Mouse (Mus musculus) spleen, adult 2 months (tissue): ENCODE data around the gene Ncdn. TPM values are rescaled to one million over a fixed set of nuclear protein-coding genes. Genes with fewer than 3 reads are reported as not detected.

Source experiments
- DNase-seq, 2 experiments: peaks; one replicate each; pipeline versions ENCODE4 v3.0.0 to v3.0.0-alpha.2; 2012 to 2021; ENCODE audit warnings: low spot score in 2 of 2, low read depth in 1 of 2
- H3K27ac ChIP-seq: fragments of 200-500 bp; 2 replicates; pipeline ENCODE4 v1.5.1; 2012; ENCODE audit warnings: low read length, inconsistent platforms; ENCODE audit not compliant: insufficient read depth
- H3K27me3 ChIP-seq: fragments of 200-500 bp; 2 replicates; pipeline ENCODE4 v1.6.1; 2012; ENCODE audit warnings: mild to moderate bottlenecking, moderate library complexity, low read length, inconsistent platforms; ENCODE audit not compliant: control insufficient read depth, insufficient read depth
- H3K36me3 ChIP-seq: fragments of 200-500 bp; 2 replicates; pipeline ENCODE4 v1.6.1; 2012; ENCODE audit warnings: mild to moderate bottlenecking, low read length, inconsistent platforms; ENCODE audit not compliant: control insufficient read depth, insufficient read depth
- H3K4me1 ChIP-seq: fragments of 200-500 bp; 2 replicates; pipeline ENCODE4 v1.6.1; 2011; ENCODE audit warnings: inconsistent platforms; ENCODE audit not compliant: control insufficient read depth, insufficient read depth, insufficient read length
- H3K4me3 ChIP-seq: fragments of 200-500 bp; 2 replicates; pipeline ENCODE4 v1.5.1; 2011; ENCODE audit warnings: mild to moderate bottlenecking, inconsistent platforms; ENCODE audit not compliant: insufficient read depth, insufficient read length; ENCODE audit errors: extremely low read depth
- CTCF ChIP-seq: fragments of 200-500 bp; IDR thresholded peaks from 2 replicates; pipeline ENCODE4 v1.5.1; 2011; ENCODE audit warnings: mild to moderate bottlenecking, inconsistent platforms; ENCODE audit not compliant: insufficient read depth, insufficient read length, insufficient replicate concordance; ENCODE audit errors: extremely low read depth
- POLR2A ChIP-seq: fragments of 200-500 bp; IDR thresholded peaks from 2 replicates; pipeline ENCODE4 v1.6.1; 2011; ENCODE audit warnings: low read depth, low read length, inconsistent platforms
- WGBS: fragments of 180-500 bp; shearing (Covaris S2); methylation state at CpG from one replicate; pipeline ENCODE4 v1.1.7; 2018; 5-methylcytosine and 5-hydroxymethylcytosine counted together
- polyA plus RNA-seq: library from polyadenylated mRNA; depleted of rRNA; stranded (reverse); fragments of >200 nt; gene quantifications from 2 replicates; pipeline ENCODE4 v1.2.3, GENCODE M21; 2012

Gene Ncdn
- polyA plus RNA-seq, 1 experiment: 31.9 TPM

- Histone ChIP-seq H3K36me3 (peaks cover 3% of the 10 kb centered on the region; the same call in 1 of the 2 replicates), H3K4me1 (no peaks in the 10 kb centered on the region), H3K27ac (no peak overlapping the region), H3K27me3 (no peaks in the 10 kb centered on the region), H3K4me3 (no peak overlapping the region)
- TF ChIP-seq POLR2A: no peak
- no peak for TF ChIP-seq CTCF
- WGBS: 94% methylated on average over 12 of the region's 12 CpGs
- no peak for DNase-seq
Measured at GRCm38 (mm10) chr4:126779826-126780775, 26.9 kb upstream of the Ncdn start.

GRCm38 (mm10) chr4:126779148-126779581 is 25.9 kb upstream of the Ncdn start:
- H3K27me3 ChIP-seq: no peaks in the 10 kb centered on the region
- no peak for DNase-seq
- no peak overlapping the region for H3K4me3 ChIP-seq
- H3K4me1 ChIP-seq: no peaks in the 10 kb centered on the region
- H3K36me3 ChIP-seq: peaks cover 6% of the 10 kb centered on the region; the same call in 1 of the 2 replicates
- no peak for TF ChIP-seq CTCF
- no peak for TF ChIP-seq POLR2A
- WGBS: 61% methylated on average over 8 of the region's 8 CpGs
- no peak overlapping the region for H3K27ac ChIP-seq

GRCm38 (mm10) chr4:126775182-126775581 is 21.9 kb upstream of the Ncdn start:
- 85% methylated on average over 1 of the region's 1 CpGs for WGBS
- Histone ChIP-seq H3K36me3 (peaks cover 8% of the 10 kb centered on the region), H3K27ac (no peak overlapping the region), H3K4me3 (no peak overlapping the region), H3K4me1 (no peaks in the 10 kb centered on the region), H3K27me3 (no peaks in the 10 kb centered on the region)
- no peak for DNase-seq
- TF ChIP-seq CTCF (no peak), POLR2A (no peak)

GRCm38 (mm10) chr4:126773871-126774270 is 20.6 kb upstream of the Ncdn start:
- Histone ChIP-seq H3K4me3 (no peak overlapping the region), H3K27ac (no peak overlapping the region), H3K27me3 (no peaks in the 10 kb centered on the region), H3K4me1 (no peaks in the 10 kb centered on the region), H3K36me3 (peaks cover 8% of the 10 kb centered on the region)
- no peak for DNase-seq
- TF ChIP-seq POLR2A (no peak), CTCF (no peak)
- 94% methylated on average over 6 of the region's 6 CpGs for WGBS

GRCm38 (mm10) chr4:126770831-126771230 is 17.6 kb upstream of the Ncdn start:
- TF ChIP-seq POLR2A: no peak
- no peak for TF ChIP-seq CTCF
- WGBS: 49% methylated on average over 4 of the region's 4 CpGs
- Histone ChIP-seq H3K4me1 (no peaks in the 10 kb centered on the region), H3K27ac (no peak overlapping the region), H3K36me3 (peaks cover 6% of the 10 kb centered on the region), H3K4me3 (no peak overlapping the region), H3K27me3 (no peaks in the 10 kb centered on the region)
- no peak for DNase-seq

- Histone ChIP-seq H3K27me3 (no peaks in the 10 kb centered on the region), H3K4me3 (no peak overlapping the region), H3K4me1 (no peaks in the 10 kb centered on the region), H3K27ac (no peak overlapping the region), H3K36me3 (peaks cover 5% of the 10 kb centered on the region)
- no peak for DNase-seq
- no peak for TF ChIP-seq CTCF
- no peak for TF ChIP-seq POLR2A
- WGBS: 85% methylated on average over 9 of the region's 9 CpGs
Measured at GRCm38 (mm10) chr4:126769800-126770563, 16.7 kb upstream of the Ncdn start.
